Mouse (Mus musculus) macrophage (primary cell): Measurements from ENCODE around the gene Klhl9. TPM values are rescaled to one million over a fixed set of nuclear protein-coding genes. Genes with fewer than 3 reads are reported as not detected.

Experiments
- H3K27ac ChIP-seq: fragments of 350-480 bp; formaldehyde crosslinking; 2 replicates; pipeline ENCODE4 v1.9.0; 2021
- H3K36me3 ChIP-seq: fragments of 350-480 bp; formaldehyde crosslinking; 2 replicates; pipeline ENCODE4 v1.9.0; 2021; ENCODE audit errors: inconsistent target
- H3K4me3 ChIP-seq: fragments of 350-480 bp; formaldehyde crosslinking; 2 replicates; pipeline ENCODE4 v1.9.0; 2021; ENCODE audit errors: inconsistent target
- H3K79me2 ChIP-seq: fragments of 350-480 bp; formaldehyde crosslinking; 2 replicates; pipeline ENCODE4 v1.9.0; 2021; ENCODE audit errors: inconsistent target
- WGBS: methylation state at CpG from one replicate; pipeline ENCODE4 v1.1.7; 2026; ENCODE audit warnings: inconsistent platforms; ENCODE audit not compliant: missing documents; 5-methylcytosine and 5-hydroxymethylcytosine counted together
- polyA plus RNA-seq: library from polyadenylated mRNA; stranded (reverse); fragments of 250-400 nt; gene quantifications from 3 replicates; pipeline ENCODE4 v1.2.4, GENCODE M21; 2018; ENCODE audit warnings: inconsistent platforms

Klhl9 gene
- polyA plus RNA-seq, 1 experiment from 2014 or later = 101 TPM

DNA sequence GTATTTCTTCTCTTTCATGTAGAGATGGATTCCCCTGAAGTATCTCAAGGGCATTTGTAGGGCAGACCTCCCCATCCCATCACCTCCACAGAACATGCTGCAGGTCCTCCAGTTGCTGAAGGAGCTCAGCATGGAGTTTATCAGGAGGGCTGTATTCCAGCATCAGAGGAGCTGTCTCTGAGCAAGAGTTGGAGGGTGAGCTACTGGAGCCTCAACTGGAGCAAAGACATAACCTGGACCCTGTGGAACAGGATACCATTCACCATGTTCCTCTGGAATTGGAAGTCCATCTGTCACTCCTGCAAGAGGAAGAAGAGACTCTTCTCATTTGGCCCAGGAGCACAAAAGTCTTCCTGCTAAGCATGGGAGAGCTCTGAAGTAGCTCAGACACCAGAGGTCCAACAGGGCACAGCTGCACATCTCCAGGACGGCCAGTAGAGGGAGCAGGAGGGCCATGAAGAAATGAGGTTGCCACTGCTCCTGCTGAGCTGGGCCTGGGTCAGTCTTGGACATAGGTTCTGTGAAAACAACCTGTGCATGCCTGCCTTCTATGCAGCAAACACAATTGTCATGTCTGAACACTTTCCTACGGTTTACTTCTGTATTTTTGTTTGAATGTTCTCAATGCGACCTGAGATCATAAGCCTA lies 25.9 kb downstream of the Klhl9 start:
- no peaks in the 10 kb centered on the region for H3K79me2 ChIP-seq
- no peaks in the 10 kb centered on the region for H3K36me3 ChIP-seq
- H3K27ac ChIP-seq = no peak overlapping the region
- 35% methylated on average over 3 of the region's 3 CpGs for WGBS
- H3K4me3 ChIP-seq = no peak overlapping the region

GRCm38 (mm10) chr4:88693392-88693791 lies 28.9 kb downstream of the Klhl9 start:
- Histone ChIP-seq H3K4me3 (no peak overlapping the region), H3K27ac (no peak overlapping the region), H3K36me3 (no peaks in the 10 kb centered on the region), H3K79me2 (no peaks in the 10 kb centered on the region)
- 5% methylated on average over 2 of the region's 2 CpGs for WGBS

DNA sequence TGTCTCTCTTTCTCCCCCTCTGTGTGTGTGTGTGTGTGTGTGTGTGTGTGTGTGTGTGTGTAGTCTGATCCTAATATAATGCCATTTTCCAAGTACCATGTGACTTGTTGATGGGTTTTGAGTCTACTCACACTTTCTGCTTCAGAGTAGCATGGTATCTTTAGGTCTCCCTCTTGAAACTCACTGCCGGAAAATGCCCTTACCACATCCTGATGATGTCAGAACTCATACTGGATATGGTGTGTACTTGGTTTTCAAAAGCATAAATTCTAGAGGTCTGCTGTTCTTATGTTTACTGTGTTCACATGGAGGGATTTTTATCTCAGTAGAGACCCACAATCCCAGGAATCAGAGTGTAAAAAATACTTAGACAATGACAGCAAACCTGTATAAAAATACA lies 29.7 kb downstream of the Klhl9 start:
- no peak overlapping the region for H3K27ac ChIP-seq
- H3K36me3 ChIP-seq = no peaks in the 10 kb centered on the region
- no peak overlapping the region for H3K4me3 ChIP-seq
- no peaks in the 10 kb centered on the region for H3K79me2 ChIP-seq
- WGBS = 33% methylated on average over 1 of the region's 1 CpGs

GRCm38 (mm10) chr4:88691259-88691658 lies 31.0 kb downstream of the Klhl9 start, which contains the start of gene Ifnab:
TSS of gene Ifnab (minus strand) at chr4:88691359.
- no peak within 1 kb of the TSS for H3K27ac ChIP-seq
- no peaks in the 10 kb centered on the region for H3K79me2 ChIP-seq
- no peaks in the 10 kb centered on the region for H3K36me3 ChIP-seq
- 77% methylated on average over 2 of the region's 2 CpGs for WGBS
- H3K4me3 ChIP-seq = no peak within 1 kb of the TSS

GRCm38 (mm10) chr4:88683812-88684211 lies 38.5 kb downstream of the Klhl9 start, which contains the start of gene Ifna2:
TSS of gene Ifna2 (minus strand) at chr4:88683912.
- no peak within 1 kb of the TSS for H3K27ac ChIP-seq
- H3K4me3 ChIP-seq = no peak within 1 kb of the TSS
- H3K36me3 ChIP-seq = no peaks in the 10 kb centered on the region
- no peaks in the 10 kb centered on the region for H3K79me2 ChIP-seq
- WGBS = 60% methylated on average over 1 of the region's 1 CpGs

GRCm38 (mm10) chr4:88681353-88681752 lies 40.9 kb downstream of the Klhl9 start:
- Histone ChIP-seq H3K27ac (no peak overlapping the region), H3K79me2 (no peaks in the 10 kb centered on the region), H3K36me3 (no peaks in the 10 kb centered on the region), H3K4me3 (no peak overlapping the region)
- WGBS = 4% methylated on average over 3 of the region's 3 CpGs

GRCm38 (mm10) chr4:88680362-88680761 lies 41.9 kb downstream of the Klhl9 start:
- H3K27ac ChIP-seq = no peak overlapping the region
- H3K79me2 ChIP-seq = no peaks in the 10 kb centered on the region
- no peaks in the 10 kb centered on the region for H3K36me3 ChIP-seq
- WGBS = 34% methylated on average over 8 of the region's 8 CpGs
- no peak overlapping the region for H3K4me3 ChIP-seq

DNA sequence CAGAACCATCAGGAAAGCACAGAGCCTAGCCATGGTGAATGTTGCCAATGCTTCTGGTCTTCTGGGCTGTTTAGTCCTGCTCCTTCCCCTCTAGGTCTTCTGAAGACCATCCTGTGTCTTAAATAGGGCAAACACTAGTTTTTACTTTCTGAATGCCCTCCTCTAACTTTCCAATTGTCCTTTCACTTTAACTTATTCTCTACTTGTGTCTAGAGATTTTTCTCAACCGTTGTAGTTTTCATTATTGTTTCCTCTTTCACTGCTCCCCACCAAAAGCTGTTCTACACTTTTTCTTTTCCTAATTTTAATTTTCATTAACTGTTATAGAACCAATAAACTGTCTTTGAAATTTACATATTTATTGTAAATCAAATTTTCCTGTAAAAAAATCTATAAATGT lies 45.4 kb downstream of the Klhl9 start, which contains the start of gene Ifna16:
Gene Ifna16, minus strand, starts transcription at position 101 of the 400 bp plus-strand sequence.
- Histone ChIP-seq H3K79me2 (no peaks in the 10 kb centered on the region), H3K4me3 (no peak within 1 kb of the TSS), H3K27ac (no peak within 1 kb of the TSS), H3K36me3 (no peaks in the 10 kb centered on the region)
- WGBS = 14% methylated on average over 1 of the region's 1 CpGs

Other genes with a start within 250 kb of the Klhl9 start
- 0.23 TPM in 1 of 3 replicates, not detected in the others for gene Ifnb1, start 199.7 kb downstream of the Klhl9 start, polyA plus RNA-seq
- gene Ifna15, start 164.2 kb downstream of the Klhl9 start, polyA plus RNA-seq = not detected in 3 replicates
- not detected in 3 replicates for gene Ifna14, start 150.7 kb downstream of the Klhl9 start, polyA plus RNA-seq
- not detected in 3 replicates for gene Ifna9, start 130.1 kb downstream of the Klhl9 start, polyA plus RNA-seq
- gene Ifna12, start 119.1 kb downstream of the Klhl9 start, polyA plus RNA-seq = not detected in 3 replicates
- not detected in 3 replicates for gene C87499, start 88.1 kb downstream of the Klhl9 start, polyA plus RNA-seq
- not detected in 3 replicates for gene Ifna13, start 78.0 kb downstream of the Klhl9 start, polyA plus RNA-seq
- gene Ifna16, start 45.5 kb downstream of the Klhl9 start, polyA plus RNA-seq = not detected in 3 replicates
- not detected in 3 replicates for gene Ifna2, start 38.6 kb downstream of the Klhl9 start, polyA plus RNA-seq
- gene Ifnab, start 31.1 kb downstream of the Klhl9 start, polyA plus RNA-seq = not detected in 3 replicates
- 0.47 TPM in 1 of 3 replicates, not detected in the others for gene Gm26566, start 660 bp downstream of the Klhl9 start, polyA plus RNA-seq
- not detected in 3 replicates for gene Gm13271, start 32.4 kb upstream of the Klhl9 start, polyA plus RNA-seq
- not detected in 3 replicates for gene Gm13283, start 37.7 kb upstream of the Klhl9 start, polyA plus RNA-seq
- not detected in 3 replicates for gene Gm13290, start 51.4 kb upstream of the Klhl9 start, polyA plus RNA-seq
- gene Gm13289, start 54.5 kb upstream of the Klhl9 start, polyA plus RNA-seq = not detected in 3 replicates
- gene Gm13272, start 57.4 kb upstream of the Klhl9 start, polyA plus RNA-seq = not detected in 3 replicates
- gene Ifnz, start 59.7 kb upstream of the Klhl9 start, polyA plus RNA-seq = not detected in 3 replicates
- gene Gm13276, start 63.2 kb upstream of the Klhl9 start, polyA plus RNA-seq = not detected in 3 replicates
- not detected in 3 replicates for gene Gm13277, start 66.2 kb upstream of the Klhl9 start, polyA plus RNA-seq
- gene Gm13278, start 69.1 kb upstream of the Klhl9 start, polyA plus RNA-seq = not detected in 3 replicates
- not detected in 3 replicates for gene Gm13275, start 72.0 kb upstream of the Klhl9 start, polyA plus RNA-seq
- not detected in 3 replicates for gene Gm13279, start 74.9 kb upstream of the Klhl9 start, polyA plus RNA-seq
- not detected in 3 replicates for gene Gm13285, start 77.2 kb upstream of the Klhl9 start, polyA plus RNA-seq
- not detected in 3 replicates for gene Gm13287, start 80.8 kb upstream of the Klhl9 start, polyA plus RNA-seq
- gene Gm13288, start 83.1 kb upstream of the Klhl9 start, polyA plus RNA-seq = not detected in 3 replicates
- gene Ifna7, start 93.8 kb upstream of the Klhl9 start, polyA plus RNA-seq = not detected in 3 replicates
- gene Ifna11, start 97.5 kb upstream of the Klhl9 start, polyA plus RNA-seq = not detected in 3 replicates
- gene Ifna6, start 105.0 kb upstream of the Klhl9 start, polyA plus RNA-seq = not detected in 3 replicates
- gene Ifna5, start 113.1 kb upstream of the Klhl9 start, polyA plus RNA-seq = not detected in 3 replicates
- not detected in 3 replicates for gene Ifna4, start 119.4 kb upstream of the Klhl9 start, polyA plus RNA-seq
- gene Ifna1, start 127.6 kb upstream of the Klhl9 start, polyA plus RNA-seq = not detected in 3 replicates
- not detected in 3 replicates for gene Ifne, start 157.7 kb upstream of the Klhl9 start, polyA plus RNA-seq